Comparison of ENCODE assay signal across 18 mouse cellular contexts in genomic region chr4:64260188-64260444, GRCm38 (mm10).
"Had no signal": no experiment of that assay in that cellular context is flagged by ENCODE, and none has a peak within 500 bp of the region (broad histone marks: within the 10 kb centered on the region; RNA-seq: fewer than 3 reads in every experiment).

No protein-coding gene starts in this region.

- ATAC-seq: liver, embryonic 12.5 days; midbrain, embryonic 15.5 days had no signal

- H3K4me3 ChIP-seq: layer of hippocampus, adult 2 months; limb, embryonic 10.5 days; limb, embryonic 13.5 days; liver, embryonic 12.5 days; liver, embryonic 15.5 days; lung, embryonic 15.5 days; megakaryocyte, embryonic 14.5 days; midbrain, embryonic 10.5 days; midbrain, embryonic 15.5 days had no signal

- H3K9ac ChIP-seq: limb, embryonic 13.5 days; liver, embryonic 12.5 days; liver, embryonic 15.5 days; lung, embryonic 15.5 days; midbrain, embryonic 15.5 days had no signal

- H3K27ac ChIP-seq: kidney, postnatal 0 days; layer of hippocampus, adult 2 months; limb, embryonic 10.5 days; limb, embryonic 13.5 days; liver, embryonic 12.5 days; liver, embryonic 15.5 days; lung, embryonic 15.5 days; midbrain, embryonic 10.5 days; midbrain, embryonic 15.5 days had no signal

- H3K4me2 ChIP-seq: limb, embryonic 13.5 days; liver, embryonic 12.5 days; liver, embryonic 15.5 days; lung, embryonic 15.5 days; midbrain, embryonic 15.5 days had no signal

- H3K36me3 ChIP-seq: limb, embryonic 10.5 days; limb, embryonic 13.5 days; liver, embryonic 12.5 days; liver, embryonic 15.5 days; lung, embryonic 15.5 days; midbrain, embryonic 10.5 days; midbrain, embryonic 15.5 days had no signal

- H3K4me1 ChIP-seq: limb, embryonic 10.5 days; limb, embryonic 13.5 days; liver, embryonic 12.5 days; liver, embryonic 15.5 days; lung, embryonic 15.5 days; megakaryocyte, embryonic 14.5 days; midbrain, embryonic 10.5 days; midbrain, embryonic 15.5 days had no signal

- H3K9me3 ChIP-seq: limb, embryonic 10.5 days; limb, embryonic 13.5 days; liver, embryonic 12.5 days; liver, embryonic 15.5 days; lung, embryonic 15.5 days; megakaryocyte, embryonic 14.5 days; midbrain, embryonic 10.5 days; midbrain, embryonic 15.5 days had no signal

- DNase-seq: kidney, postnatal 25 days; layer of hippocampus, adult 9-11 months; liver; lung, adult 18-20 months; lung, postnatal 10 days; lung, postnatal 36 days; thymus, adult 18-20 months; thymus, postnatal 36 days had no signal

- H3K27me3 ChIP-seq: limb, embryonic 13.5 days; liver, embryonic 12.5 days; liver, embryonic 15.5 days; lung, embryonic 15.5 days; megakaryocyte, embryonic 14.5 days; midbrain, embryonic 15.5 days had no signal
